Mouse (Mus musculus) embryonic facial prominence, embryonic 11.5 days (tissue): Measurements from ENCODE around the gene Stim2. TPM values are rescaled to one million over a fixed set of nuclear protein-coding genes. Genes with fewer than 3 reads are reported as not detected.
A peak's percentile ranks its signal among the peaks of the same experiment; 100 is the strongest.

Source experiments
- ATAC-seq: fragments of 200-750 bp; cut with Nextera tagmentation; replicated peaks from 2 replicates; pipeline ENCODE4 v1.8.0; 2017; ENCODE audit warnings: low read depth; ENCODE audit not compliant: insufficient number of reproducible peaks, low FRiP score, low TSS enrichment
- DNase-seq: peaks from one replicate; pipeline ENCODE4 v3.0.0-alpha.2; 2015; ENCODE audit warnings: low spot score
- H3K27ac ChIP-seq: fragments of 300-500 bp; sonication (generic); replicated peaks from 2 replicates; pipeline ENCODE4 v1.5.1; 2014; ENCODE audit warnings: mild to moderate bottlenecking, low read depth, low read length, control low read depth
- H3K27me3 ChIP-seq: fragments of 300-500 bp; sonication (generic); 2 replicates; pipeline ENCODE4 v1.6.1; 2014; ENCODE audit warnings: mild to moderate bottlenecking, low read length, moderate library complexity, mixed read lengths; ENCODE audit not compliant: control insufficient read depth, insufficient read depth
- H3K36me3 ChIP-seq: fragments of 300-500 bp; sonication (generic); replicated peaks from 2 replicates; pipeline ENCODE4 v1.6.1; 2014; ENCODE audit warnings: low read depth, mild to moderate bottlenecking, low read length, moderate library complexity, mixed read lengths; ENCODE audit not compliant: control insufficient read depth, insufficient read depth
- H3K4me1 ChIP-seq: fragments of 300-500 bp; sonication (generic); 2 replicates; pipeline ENCODE4 v1.6.1; 2014; ENCODE audit warnings: low read length, mixed read lengths; ENCODE audit not compliant: control insufficient read depth, insufficient read depth
- H3K4me2 ChIP-seq: fragments of 300-500 bp; sonication (generic); 2 replicates; pipeline ENCODE4 v1.6.1; 2014; ENCODE audit warnings: low read depth, mild to moderate bottlenecking, control low read depth, low read length, moderate library complexity
- H3K4me3 ChIP-seq: fragments of 300-500 bp; sonication (generic); 2 replicates; pipeline ENCODE4 v1.5.1; 2014; ENCODE audit warnings: low read depth, low read length, control low read depth
- H3K9ac ChIP-seq: fragments of 300-500 bp; sonication (generic); replicated peaks from 2 replicates; pipeline ENCODE4 v1.6.1; 2014; ENCODE audit warnings: mild to moderate bottlenecking, control low read depth, low read length
- H3K9me3 ChIP-seq: fragments of 300-500 bp; sonication (generic); replicated peaks from 2 replicates; pipeline ENCODE4 v1.6.1; 2016; ENCODE audit warnings: mild to moderate bottlenecking, low read length, inconsistent platforms, mixed read lengths; ENCODE audit not compliant: control insufficient read depth
- WGBS: fragments of 180-500 bp; shearing (Covaris S2); extraction: QIAGEN DNeasy Blood & Tissue Kit; methylation state at CpG from one replicate; pipeline ENCODE4 v1.1.7; 2014; 5-methylcytosine and 5-hydroxymethylcytosine counted together
- polyA plus RNA-seq: library from polyadenylated mRNA; unstranded; fragments of >200 nt; fragmentation: Nextera tagmentation; extraction: Ambion mirVana; gene quantifications from 2 replicates; pipeline ENCODE4 v1.2.1, GENCODE M21; 2014

The Stim2 gene
- 18.6 and 20.1 TPM in 2 replicates for polyA plus RNA-seq

DNA sequence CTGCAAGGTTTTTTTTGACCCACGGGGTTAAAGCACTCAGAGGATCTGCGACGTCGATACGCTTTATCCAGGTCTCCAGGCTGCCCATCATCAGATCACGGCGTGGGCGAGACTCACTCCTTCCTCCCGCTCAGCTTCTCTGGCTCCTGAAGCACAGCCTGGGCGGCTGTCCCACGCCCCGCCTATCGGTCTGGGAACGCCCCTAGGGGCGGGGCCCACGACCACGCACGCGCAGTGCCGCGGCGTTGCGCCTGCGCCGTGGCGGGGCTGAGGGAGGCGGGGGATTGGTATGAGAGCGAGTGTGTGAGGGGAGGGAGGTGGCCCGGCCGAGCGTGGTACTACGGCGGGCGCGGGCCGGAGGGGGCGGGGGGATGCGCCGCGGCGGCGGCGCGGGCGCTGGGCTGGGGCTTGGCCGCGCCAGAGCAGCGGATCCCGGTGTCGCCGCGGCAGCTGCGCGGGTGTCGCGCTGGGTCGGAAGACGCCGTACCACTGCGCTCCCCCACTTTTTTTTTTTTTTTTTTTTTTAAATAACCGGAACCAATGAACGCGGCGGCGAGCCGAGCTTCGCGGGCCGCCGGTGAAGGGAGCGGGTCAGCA lies at the start of gene Stim2:
Stim2 (plus strand) TSS at position 354 of the 597 bp plus-strand sequence.
- WGBS = 0% methylated on average over 53 of the region's 71 CpGs
- ATAC-seq = peak; percentile 94

DNA sequence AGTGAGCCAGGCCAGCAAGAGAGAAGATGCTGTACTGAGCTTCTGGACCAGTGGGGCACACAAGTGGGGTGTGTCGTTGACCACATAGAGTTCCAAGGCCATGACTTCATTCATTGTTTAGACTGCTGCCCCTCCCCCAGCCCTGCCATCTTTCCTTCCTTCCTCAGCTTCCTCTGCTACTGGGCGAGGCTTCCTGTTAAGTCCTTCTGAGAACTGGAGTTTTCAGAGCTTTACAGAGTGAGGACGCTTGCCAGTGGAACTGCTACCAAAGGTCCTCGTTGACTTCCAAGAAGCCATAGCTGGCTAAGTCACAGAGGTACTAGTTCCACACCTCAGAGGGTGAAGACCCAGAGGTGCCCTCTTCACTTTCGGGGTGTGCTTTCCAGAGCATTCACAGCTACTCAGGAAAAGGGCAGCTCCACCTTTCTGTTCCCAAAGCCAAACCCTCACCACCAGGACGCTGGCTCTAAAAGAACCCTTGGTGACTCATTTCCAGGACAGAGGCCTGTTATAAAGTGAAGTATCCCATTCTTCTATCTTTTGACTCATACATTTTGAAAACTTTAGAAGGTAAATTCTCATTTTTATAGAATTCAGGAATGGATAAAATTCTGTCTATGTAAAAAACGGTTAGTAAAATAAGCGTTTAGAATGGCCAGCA lies 49.6 kb upstream of the Stim2 start:
- Histone ChIP-seq H3K4me3 (no peak overlapping the region), H3K4me1 (no peaks in the 10 kb centered on the region), H3K36me3 (no peaks in the 10 kb centered on the region), H3K9me3 (no peaks in the 10 kb centered on the region), H3K27me3 (no peaks in the 10 kb centered on the region), H3K9ac (no peak overlapping the region), H3K27ac (no peak overlapping the region), H3K4me2 (no peak overlapping the region)
- ATAC-seq = no peak
- DNase-seq = no peak
- WGBS = 74% methylated on average over 8 of the region's 8 CpGs

More for the DNA sequence above, at the start of gene Stim2:
- Histone ChIP-seq H3K9ac (peak within 1 kb of the TSS; percentile 91), H3K27ac (peak within 1 kb of the TSS; percentile 83), H3K9me3 (no peaks in the 10 kb centered on the region), H3K4me2 (peak within 1 kb of the TSS; percentile 79), H3K27me3 (no peaks in the 10 kb centered on the region), H3K36me3 (no peaks in the 10 kb centered on the region), H3K4me1 (peaks cover 2% of the 10 kb centered on the region; the same call in 1 of the 2 replicates), H3K4me3 (peak within 1 kb of the TSS; percentile 88)
- peak; percentile 97 for DNase-seq

DNA sequence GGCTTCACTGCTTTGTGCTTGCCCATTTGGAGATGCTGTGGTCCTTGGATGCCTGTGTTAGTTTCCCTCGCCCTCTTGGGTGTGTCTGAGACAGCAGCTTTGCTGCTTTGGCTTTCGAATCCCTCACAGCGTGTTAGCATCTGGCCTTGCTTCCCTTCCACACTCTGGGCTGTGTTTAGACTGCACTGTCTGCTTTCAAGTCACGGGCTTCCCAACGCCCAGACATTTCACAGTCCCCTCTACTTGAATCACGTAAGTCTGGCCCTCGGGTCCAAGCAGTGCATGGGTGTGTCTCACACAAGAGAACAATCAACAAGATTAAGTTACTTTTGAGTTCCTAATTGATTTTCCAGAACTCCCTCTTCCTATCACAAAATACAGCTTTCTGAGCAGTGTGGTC lies 48.1 kb upstream of the Stim2 start:
- WGBS = 65% methylated on average over 7 of the region's 7 CpGs
- Histone ChIP-seq H3K27ac (no peak overlapping the region), H3K9ac (no peak overlapping the region), H3K36me3 (no peaks in the 10 kb centered on the region), H3K4me3 (no peak overlapping the region), H3K4me1 (no peaks in the 10 kb centered on the region), H3K4me2 (no peak overlapping the region), H3K9me3 (no peaks in the 10 kb centered on the region), H3K27me3 (no peaks in the 10 kb centered on the region)
- DNase-seq (no peak), ATAC-seq (no peak)

DNA sequence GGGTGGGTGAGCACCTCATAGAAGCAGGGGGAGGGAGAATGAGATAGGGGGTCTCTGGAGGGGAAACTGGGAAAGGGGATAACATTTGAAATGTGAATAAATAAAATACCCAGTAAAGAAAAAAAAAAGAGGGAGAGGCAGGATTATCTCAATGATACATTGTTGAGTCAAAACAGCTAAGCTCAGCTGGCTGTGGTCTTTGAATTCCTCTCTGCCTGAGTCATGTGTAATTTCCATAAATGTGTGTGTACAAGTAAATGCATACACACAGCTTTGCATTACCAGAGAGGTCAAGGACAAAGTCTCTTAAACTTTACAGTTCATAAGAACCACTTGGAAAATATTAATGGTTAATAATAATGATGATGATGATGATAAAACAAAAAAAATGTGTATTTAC lies 45.1 kb upstream of the Stim2 start:
- H3K9me3 ChIP-seq = no peaks in the 10 kb centered on the region
- no peak overlapping the region for H3K9ac ChIP-seq
- no peaks in the 10 kb centered on the region for H3K4me1 ChIP-seq
- no peaks in the 10 kb centered on the region for H3K36me3 ChIP-seq
- no peak overlapping the region for H3K4me3 ChIP-seq
- H3K4me2 ChIP-seq = no peak overlapping the region
- ATAC-seq (no peak), DNase-seq (no peak)
- H3K27me3 ChIP-seq = no peaks in the 10 kb centered on the region
- no peak overlapping the region for H3K27ac ChIP-seq

DNA sequence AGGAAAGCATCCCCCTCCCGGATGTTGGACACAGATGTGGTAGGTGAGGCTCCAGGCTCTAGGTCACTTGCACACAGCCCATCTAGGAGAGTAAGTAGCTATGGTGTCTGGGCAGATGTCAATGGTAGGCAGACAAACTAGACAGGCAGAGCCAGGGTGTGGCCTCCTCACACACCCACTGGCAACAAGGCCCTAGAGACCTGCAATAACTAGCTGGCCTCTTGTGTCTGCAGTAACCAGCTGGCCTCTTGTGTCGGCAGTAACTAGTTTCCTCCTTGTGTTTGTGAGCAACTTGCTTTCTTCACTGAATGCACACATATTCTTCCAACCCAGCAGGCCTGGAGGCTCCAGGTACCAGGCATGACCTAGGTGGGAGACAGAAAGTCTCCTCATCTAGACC lies 44.5 kb upstream of the Stim2 start:
- Histone ChIP-seq H3K9ac (no peak overlapping the region), H3K4me3 (no peak overlapping the region), H3K27ac (no peak overlapping the region), H3K4me1 (no peaks in the 10 kb centered on the region), H3K9me3 (no peaks in the 10 kb centered on the region), H3K4me2 (no peak overlapping the region), H3K27me3 (no peaks in the 10 kb centered on the region), H3K36me3 (no peaks in the 10 kb centered on the region)
- ATAC-seq (no peak), DNase-seq (no peak)
- WGBS = 86% methylated on average over 2 of the region's 2 CpGs

DNA sequence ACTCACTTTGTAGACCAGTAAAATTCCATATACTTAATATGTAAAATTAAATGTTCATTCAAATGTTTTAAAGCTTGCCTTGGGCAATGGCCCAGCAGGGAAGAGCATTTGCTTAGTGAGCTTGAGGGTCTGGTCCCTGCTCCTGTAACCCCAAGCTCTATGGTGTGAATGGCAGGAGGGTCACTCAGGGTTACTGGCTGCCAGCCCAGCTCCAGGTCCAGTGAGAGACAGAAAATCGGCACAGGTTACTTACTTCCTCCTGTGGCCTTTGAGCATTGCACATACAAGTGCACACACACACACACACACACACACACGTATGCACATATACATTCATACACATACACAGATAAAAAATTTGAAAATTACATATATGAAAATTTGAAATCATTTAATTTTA lies 42.3 kb upstream of the Stim2 start:
- H3K27ac ChIP-seq = no peak overlapping the region
- H3K4me3 ChIP-seq = no peak overlapping the region
- no peaks in the 10 kb centered on the region for H3K36me3 ChIP-seq
- H3K27me3 ChIP-seq = no peaks in the 10 kb centered on the region
- no peaks in the 10 kb centered on the region for H3K4me1 ChIP-seq
- ATAC-seq (no peak), DNase-seq (no peak)
- H3K4me2 ChIP-seq = no peak overlapping the region
- no peaks in the 10 kb centered on the region for H3K9me3 ChIP-seq
- H3K9ac ChIP-seq = no peak overlapping the region
- whole genome bisulfite sequencing = 93% methylated on average over 2 of the region's 2 CpGs

DNA sequence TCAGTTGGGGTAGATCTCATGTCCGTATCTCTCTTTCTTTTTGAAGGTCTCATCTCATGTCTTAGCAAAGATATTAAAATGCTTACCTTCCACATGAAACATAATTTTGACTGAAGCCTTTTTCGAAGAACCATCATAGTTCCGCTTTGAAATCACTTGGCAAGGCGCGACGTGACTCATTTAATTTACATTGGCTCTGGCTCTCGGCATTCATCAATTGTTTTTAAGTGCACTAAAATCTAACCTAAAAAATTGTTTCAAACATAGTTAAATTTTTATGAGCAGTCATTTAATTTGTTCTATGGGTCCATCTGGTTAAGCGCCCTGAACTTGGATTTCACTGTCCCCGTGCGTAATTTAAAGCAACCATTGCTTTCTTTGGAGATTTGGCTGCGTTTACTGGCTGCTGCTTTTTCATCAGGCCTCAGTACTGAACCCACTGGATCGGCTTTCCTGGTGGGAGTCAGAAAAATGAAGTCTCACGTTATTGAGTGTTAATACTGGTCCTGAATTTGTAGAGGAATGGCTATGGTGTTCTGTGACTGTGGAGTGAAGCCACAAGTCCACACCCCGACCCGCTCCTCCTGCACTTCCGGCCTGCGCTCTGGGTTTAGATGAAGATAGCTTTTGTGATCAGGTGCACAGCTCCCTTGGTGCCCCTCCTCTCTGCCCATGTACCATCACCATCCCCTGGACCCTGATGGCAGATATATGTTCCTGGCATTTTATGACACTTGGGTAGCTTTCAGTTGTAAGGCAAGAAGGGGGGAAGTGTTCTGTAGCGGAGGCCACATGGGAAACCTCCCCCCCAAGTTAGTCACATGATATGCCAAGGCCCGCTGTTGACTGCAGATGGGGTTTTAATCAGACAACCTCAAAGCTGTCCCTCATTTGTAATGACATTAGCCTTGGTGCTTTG lies 41.6 kb upstream of the Stim2 start:
- Histone ChIP-seq H3K4me1 (no peaks in the 10 kb centered on the region), H3K27ac (no peak overlapping the region), H3K4me2 (no peak overlapping the region), H3K27me3 (no peaks in the 10 kb centered on the region), H3K9ac (no peak overlapping the region), H3K4me3 (no peak overlapping the region), H3K9me3 (no peaks in the 10 kb centered on the region), H3K36me3 (no peaks in the 10 kb centered on the region)
- 90% methylated on average over 19 of the region's 19 CpGs for WGBS
- no peak for DNase-seq
- no peak for ATAC-seq

DNA sequence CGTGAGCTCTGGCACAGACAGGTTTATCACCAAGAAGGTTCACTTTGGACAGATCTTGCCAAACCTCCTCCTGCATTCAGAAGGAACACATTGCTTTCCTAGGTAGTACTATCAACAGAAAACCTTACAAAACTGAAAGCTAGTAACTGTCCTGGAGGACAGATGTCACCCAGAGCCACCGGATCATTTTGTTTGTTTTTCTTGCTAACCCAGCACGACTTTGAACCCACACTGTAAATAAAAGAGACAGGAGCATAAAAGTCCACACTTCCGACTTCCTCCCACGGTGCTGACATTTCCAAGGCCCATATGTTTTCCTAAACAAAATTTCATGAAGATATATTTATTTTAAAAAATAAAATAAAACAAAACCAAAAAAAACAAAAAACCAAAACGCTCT lies 41.0 kb upstream of the Stim2 start:
- DNase-seq (no peak), ATAC-seq (no peak)
- Histone ChIP-seq H3K9ac (no peak overlapping the region), H3K27ac (no peak overlapping the region), H3K9me3 (no peaks in the 10 kb centered on the region), H3K4me1 (no peaks in the 10 kb centered on the region), H3K27me3 (no peaks in the 10 kb centered on the region), H3K4me3 (no peak overlapping the region), H3K36me3 (no peaks in the 10 kb centered on the region), H3K4me2 (no peak overlapping the region)
- WGBS = 57% methylated on average over 6 of the region's 6 CpGs
